Mouse (Mus musculus): Measurements from ENCODE around the gene Rhbdd3. TPM values are rescaled to one million over a fixed set of nuclear protein-coding genes. Genes with fewer than 3 reads are reported as not detected.

Rhbdd3 gene
- polyA plus RNA-seq, 1 experiment from 2014 or later: 19.6 TPM

GRCm38 (mm10) chr11:5059230-5059629, 39.5 kb upstream of the Rhbdd3 start:
- no peak overlapping the region for H3K27ac ChIP-seq (replicated peaks)
- no peak for TF ChIP-seq EP300 (optimal IDR thresholded peaks at IDR 0.05)
- no peak for TF ChIP-seq CTCF (IDR thresholded peaks at IDR 0.05; ENCODE audit: low read depth)
- no peak for DNase-seq (ENCODE audit: low spot score)
- peaks cover 10% of the 10 kb centered on the region; the same call in 1 of the 2 replicates for H3K27me3 ChIP-seq (ENCODE audit: control insufficient read depth, insufficient read depth, low read length)
- ATAC-seq (ENCODE audit: low FRiP score, low TSS enrichment): no peak
- H3K4me1 ChIP-seq (replicated peaks; ENCODE audit: control insufficient read depth, insufficient read depth): peaks cover 23% of the 10 kb centered on the region
- no peak overlapping the region; the same call in 1 of the 2 replicates for H3K4me2 ChIP-seq (replicated peaks; ENCODE audit: low read depth)
- 34% methylated on average over 14 of the region's 14 CpGs for WGBS
- H3K9ac ChIP-seq (ENCODE audit: low read length): no peak overlapping the region
- no peaks in the 10 kb centered on the region for H3K9me3 ChIP-seq (ENCODE audit: control insufficient read depth, low read length)
- H3K36me3 ChIP-seq (ENCODE audit: control insufficient read depth, insufficient read depth, low read length): peaks cover 3% of the 10 kb centered on the region; the same call in 1 of the 2 replicates
- H3K4me3 ChIP-seq (ENCODE audit: low read depth, low read length): no peak overlapping the region

- Histone ChIP-seq H3K27ac (replicated peaks) (no peak overlapping the region), H3K9me3 (ENCODE audit: control insufficient read depth, low read length) (no peaks in the 10 kb centered on the region), H3K36me3 (ENCODE audit: control insufficient read depth, insufficient read depth, low read length) (peaks cover 3% of the 10 kb centered on the region; the same call in 1 of the 2 replicates), H3K9ac (ENCODE audit: low read length) (no peak overlapping the region), H3K27me3 (ENCODE audit: control insufficient read depth, insufficient read depth, low read length) (peaks cover 10% of the 10 kb centered on the region; the same call in 1 of the 2 replicates), H3K4me2 (replicated peaks; ENCODE audit: low read depth) (no peak overlapping the region; the same call in 1 of the 2 replicates), H3K4me1 (replicated peaks; ENCODE audit: control insufficient read depth, insufficient read depth) (peaks cover 26% of the 10 kb centered on the region), H3K4me3 (ENCODE audit: low read depth, low read length) (no peak overlapping the region)
- TF ChIP-seq CTCF (IDR thresholded peaks at IDR 0.05; ENCODE audit: low read depth): peak; percentile 89
- TF ChIP-seq EP300 (optimal IDR thresholded peaks at IDR 0.05): no peak
- WGBS: 19% methylated on average over 27 of the region's 27 CpGs
- DNase-seq (ENCODE audit: low spot score): peak; percentile 47
- ATAC-seq (ENCODE audit: low FRiP score, low TSS enrichment): no peak
Measured at GRCm38 (mm10) chr11:5059704-5060156, 39.0 kb upstream of the Rhbdd3 start.

GRCm38 (mm10) chr11:5060756-5061412, 37.8 kb upstream of the Rhbdd3 start:
- TF ChIP-seq CTCF (IDR thresholded peaks at IDR 0.05; ENCODE audit: low read depth): no peak
- no peak for TF ChIP-seq EP300 (optimal IDR thresholded peaks at IDR 0.05)
- peak overlapping the region; percentile 47 for H3K9ac ChIP-seq (ENCODE audit: low read length)
- H3K4me1 ChIP-seq (replicated peaks; ENCODE audit: control insufficient read depth, insufficient read depth): peaks cover 27% of the 10 kb centered on the region
- peaks cover 10% of the 10 kb centered on the region; the same call in 1 of the 2 replicates for H3K27me3 ChIP-seq (ENCODE audit: control insufficient read depth, insufficient read depth, low read length)
- H3K4me2 ChIP-seq (replicated peaks; ENCODE audit: low read depth): peak overlapping the region; percentile 77
- ATAC-seq (ENCODE audit: low FRiP score, low TSS enrichment) (no peak), DNase-seq (ENCODE audit: low spot score) (no peak)
- peak overlapping the region; percentile 49; the same call in 1 of the 2 replicates for H3K27ac ChIP-seq (replicated peaks)
- no peaks in the 10 kb centered on the region for H3K9me3 ChIP-seq (ENCODE audit: control insufficient read depth, low read length)
- peaks cover 3% of the 10 kb centered on the region; the same call in 1 of the 2 replicates for H3K36me3 ChIP-seq (ENCODE audit: control insufficient read depth, insufficient read depth, low read length)
- H3K4me3 ChIP-seq (ENCODE audit: low read depth, low read length): peak overlapping the region; percentile 38; the same call in 1 of the 2 replicates
- WGBS: 83% methylated on average over 23 of the region's 28 CpGs

- peak overlapping the region; percentile 77 for H3K4me2 ChIP-seq (replicated peaks; ENCODE audit: low read depth)
- peak; percentile 66 for TF ChIP-seq EP300 (optimal IDR thresholded peaks at IDR 0.05)
- TF ChIP-seq CTCF (IDR thresholded peaks at IDR 0.05; ENCODE audit: low read depth): no peak
- peaks cover 3% of the 10 kb centered on the region; the same call in 1 of the 2 replicates for H3K36me3 ChIP-seq (ENCODE audit: control insufficient read depth, insufficient read depth, low read length)
- DNase-seq (ENCODE audit: low spot score): peak; percentile 97
- peaks cover 10% of the 10 kb centered on the region; the same call in 1 of the 2 replicates for H3K27me3 ChIP-seq (ENCODE audit: control insufficient read depth, insufficient read depth, low read length)
- peaks cover 27% of the 10 kb centered on the region for H3K4me1 ChIP-seq (replicated peaks; ENCODE audit: control insufficient read depth, insufficient read depth)
- H3K9me3 ChIP-seq (ENCODE audit: control insufficient read depth, low read length): no peaks in the 10 kb centered on the region
- 5% methylated on average over 62 of the region's 62 CpGs for WGBS
- peak; percentile 76 for ATAC-seq (ENCODE audit: low FRiP score, low TSS enrichment)
- peak overlapping the region; percentile 47 for H3K9ac ChIP-seq (ENCODE audit: low read length)
- peak overlapping the region; percentile 49; the same call in 1 of the 2 replicates for H3K27ac ChIP-seq (replicated peaks)
- H3K4me3 ChIP-seq (ENCODE audit: low read depth, low read length): peak overlapping the region; percentile 38
Measured at GRCm38 (mm10) chr11:5061413-5062139, 37.1 kb upstream of the Rhbdd3 start.

DNA sequence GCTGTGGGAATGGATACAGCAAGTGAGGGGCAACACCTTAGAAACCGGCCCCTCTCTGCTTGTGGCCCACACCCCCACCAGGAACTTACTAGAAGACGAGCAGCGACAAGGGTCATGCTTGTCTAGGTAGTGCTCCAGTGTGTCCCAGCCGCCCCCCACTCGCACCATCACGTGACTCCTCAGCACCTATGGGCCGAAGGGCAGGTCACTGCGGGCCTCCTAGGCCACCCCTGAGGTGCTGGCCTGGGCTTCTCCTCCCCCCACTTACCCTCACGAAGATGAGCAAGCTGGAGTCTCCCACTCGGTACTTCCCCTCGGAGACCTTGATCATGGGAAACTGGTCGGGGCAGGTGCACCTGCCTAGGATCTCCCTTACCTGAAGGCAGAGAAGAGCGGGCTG, 36.4 kb upstream of the Rhbdd3 start:
- DNase-seq (ENCODE audit: low spot score): no peak
- Histone ChIP-seq H3K27me3 (ENCODE audit: control insufficient read depth, insufficient read depth, low read length) (peaks cover 10% of the 10 kb centered on the region; the same call in 1 of the 2 replicates), H3K9ac (ENCODE audit: low read length) (peak overlapping the region; percentile 35; the same call in 1 of the 2 replicates), H3K27ac (replicated peaks) (no peak overlapping the region), H3K4me2 (replicated peaks; ENCODE audit: low read depth) (peak overlapping the region; percentile 77), H3K4me3 (ENCODE audit: low read depth, low read length) (peak overlapping the region; percentile 38), H3K4me1 (replicated peaks; ENCODE audit: control insufficient read depth, insufficient read depth) (peaks cover 27% of the 10 kb centered on the region), H3K36me3 (ENCODE audit: control insufficient read depth, insufficient read depth, low read length) (peaks cover 3% of the 10 kb centered on the region; the same call in 1 of the 2 replicates), H3K9me3 (ENCODE audit: control insufficient read depth, low read length) (no peaks in the 10 kb centered on the region)
- ATAC-seq (ENCODE audit: low FRiP score, low TSS enrichment): no peak; the same call in 1 of the 2 replicates
- TF ChIP-seq EP300 (optimal IDR thresholded peaks at IDR 0.05): no peak
- TF ChIP-seq CTCF (IDR thresholded peaks at IDR 0.05; ENCODE audit: low read depth): no peak
- WGBS: 28% methylated on average over 13 of the region's 13 CpGs
